Mouse (Mus musculus): Measurements from ENCODE around the gene Gpr132.
"Not testable (repeated sequence)": the region's sequence is repeated elsewhere in the genome, so short reads cannot be mapped to it uniquely, and the experiment has no call there.

Gpr132 gene

GRCm38 (mm10) chr12:112853050-112853729 lies 14.8 kb downstream of the Gpr132 start:
- DNase-seq (ENCODE audit: low spot score), result no peak

GRCm38 (mm10) chr12:112851116-112851515 lies 16.9 kb downstream of the Gpr132 start:
- no peak for DNase-seq (ENCODE audit: low spot score)

- no peak for DNase-seq (ENCODE audit: low spot score)
Observed at GRCm38 (mm10) chr12:112850344-112850743, 17.7 kb downstream of the Gpr132 start.

GRCm38 (mm10) chr12:112849235-112850022 lies 18.6 kb downstream of the Gpr132 start:
- DNase-seq (ENCODE audit: low spot score), result no peak

GRCm38 (mm10) chr12:112847880-112848279 lies 20.1 kb downstream of the Gpr132 start:
- no peak for DNase-seq (ENCODE audit: low spot score)

- DNase-seq (ENCODE audit: low spot score), result peak; percentile 67
Observed at GRCm38 (mm10) chr12:112843803-112844202, 24.2 kb downstream of the Gpr132 start.

GRCm38 (mm10) chr12:112842128-112842527 lies 25.9 kb downstream of the Gpr132 start:
- DNase-seq (ENCODE audit: low spot score), result not testable (repeated sequence)

DNA sequence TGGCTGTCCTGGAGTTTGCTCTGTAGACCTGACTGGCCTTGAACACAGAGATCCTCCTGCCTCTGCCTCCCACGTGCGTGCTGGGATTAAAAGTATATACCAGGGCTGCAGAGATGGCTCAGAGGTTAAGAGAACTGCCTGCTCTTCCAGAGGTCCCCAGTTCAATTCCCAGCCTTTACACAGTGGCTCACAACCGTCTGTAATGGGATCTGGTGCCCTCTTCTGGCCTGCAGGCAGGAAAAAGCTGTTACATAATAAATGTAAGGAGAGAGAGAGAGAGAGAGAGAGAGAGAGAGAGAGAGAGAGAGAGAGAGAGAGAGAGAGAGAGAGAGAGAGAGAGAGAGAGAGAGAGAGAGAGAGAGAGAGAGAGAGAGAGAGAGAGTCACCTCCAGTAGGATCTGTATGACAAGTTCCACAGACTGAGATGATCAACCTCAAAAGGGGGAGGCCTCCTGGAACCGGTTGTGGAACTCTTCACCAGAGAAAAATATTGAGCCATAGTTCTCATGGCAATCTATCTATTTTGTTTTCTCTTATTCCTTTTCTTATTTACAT lies 26.6 kb downstream of the Gpr132 start:
- not testable (repeated sequence) for DNase-seq (ENCODE audit: low spot score)

DNA sequence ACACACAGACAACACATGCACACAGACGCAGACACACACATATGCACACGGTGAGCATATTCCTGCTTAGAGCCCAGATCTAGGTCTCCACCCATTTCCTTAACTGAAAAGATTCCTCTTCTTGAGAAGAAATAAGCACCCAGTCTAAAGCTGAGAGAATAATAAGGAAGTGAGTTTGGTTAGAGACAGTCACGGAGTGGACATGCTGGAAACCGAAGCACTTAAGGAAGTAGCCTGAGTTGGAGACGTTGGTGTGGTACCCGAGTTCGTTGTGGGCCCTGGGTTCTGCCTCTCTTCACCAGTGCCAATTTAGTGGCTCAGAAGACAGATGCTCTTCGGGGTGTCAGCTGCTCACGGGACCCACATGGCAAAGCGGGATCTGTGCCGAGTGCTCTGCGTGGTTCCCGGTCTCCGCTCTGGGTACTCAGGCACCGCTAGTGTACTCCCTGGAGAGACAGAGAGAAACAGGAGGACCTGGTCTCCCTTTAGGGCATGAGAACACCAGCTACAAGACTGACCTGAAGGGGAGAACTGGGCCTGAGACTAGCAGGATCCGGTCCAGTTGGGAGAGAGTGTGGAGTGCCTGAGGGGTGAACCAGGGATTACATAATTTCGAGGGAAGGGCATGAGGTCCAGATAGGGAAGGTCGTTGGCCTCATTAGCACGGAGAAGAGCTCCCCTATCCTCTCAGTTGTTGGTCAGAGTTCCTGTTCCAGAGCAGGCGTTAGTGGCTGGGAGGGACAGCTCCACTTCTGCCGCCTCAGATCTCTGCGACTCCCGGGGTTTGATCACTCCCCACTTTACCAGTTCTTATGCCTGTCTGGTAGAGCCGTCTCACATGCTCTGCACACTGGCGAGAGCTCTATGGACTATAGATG lies 27.6 kb downstream of the Gpr132 start:
- DNase-seq (ENCODE audit: low spot score), result no peak

- no peak for DNase-seq (ENCODE audit: low spot score)
Observed at GRCm38 (mm10) chr12:112835046-112835445, 33.0 kb downstream of the Gpr132 start.

GRCm38 (mm10) chr12:112833527-112833926 lies 34.5 kb downstream of the Gpr132 start:
- DNase-seq (ENCODE audit: low spot score), result no peak

- DNase-seq (ENCODE audit: low spot score), result no peak
Observed at GRCm38 (mm10) chr12:112832411-112832810, 35.6 kb downstream of the Gpr132 start.

DNA sequence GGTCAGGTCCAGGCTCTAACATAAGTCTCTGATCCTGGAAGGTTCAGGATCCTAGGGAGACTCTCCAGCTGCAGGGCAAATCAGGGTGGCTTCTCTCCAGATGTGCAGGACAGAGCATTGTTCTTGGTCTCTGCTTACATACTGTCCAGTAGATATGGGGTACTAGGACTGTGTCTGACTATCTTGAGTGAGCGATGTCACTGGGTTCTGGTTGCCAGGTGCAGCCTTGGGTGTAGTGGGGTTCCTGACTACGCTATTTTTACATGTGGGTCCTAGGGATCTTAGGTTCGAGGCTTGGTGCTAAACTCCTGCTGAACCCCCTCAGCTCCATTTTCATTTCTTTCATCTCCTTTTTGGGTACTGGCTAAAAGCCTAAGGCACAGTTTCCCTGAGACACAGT lies 37.5 kb downstream of the Gpr132 start:
- no peak for DNase-seq (ENCODE audit: low spot score)

DNA sequence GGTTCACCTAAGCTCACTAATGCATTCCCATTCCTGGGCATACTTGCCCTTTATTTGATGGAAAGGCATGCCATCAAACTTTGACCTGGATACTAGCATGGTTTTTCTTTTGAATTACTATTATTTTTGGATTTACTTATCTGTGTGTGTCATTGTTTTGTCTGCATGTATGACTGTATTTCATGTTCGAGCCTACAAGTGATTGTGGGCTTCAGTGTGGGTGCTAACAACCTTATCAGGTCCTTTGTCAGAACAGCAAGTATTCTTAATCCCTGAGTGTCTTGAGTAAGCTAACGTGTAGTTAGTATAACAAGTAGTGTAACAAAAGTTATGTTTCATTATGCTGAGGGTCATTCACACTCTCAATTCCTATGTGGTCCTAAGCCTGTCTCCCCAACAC lies 37.9 kb downstream of the Gpr132 start:
- DNase-seq (ENCODE audit: low spot score), result no peak

- DNase-seq (ENCODE audit: low spot score), result peak; percentile 99
Observed at GRCm38 (mm10) chr12:112829244-112829864, 38.7 kb downstream of the Gpr132 start, which contains the start of gene Cdca4. TSS of gene Cdca4 (minus strand) at chr12:112829423.

- DNase-seq (ENCODE audit: low spot score), result no peak
Observed at GRCm38 (mm10) chr12:112828501-112829243, 39.4 kb downstream of the Gpr132 start.

GRCm38 (mm10) chr12:112825901-112826300 lies 42.1 kb downstream of the Gpr132 start:
- no peak for DNase-seq (ENCODE audit: low spot score)

GRCm38 (mm10) chr12:112823221-112823620 lies 44.8 kb downstream of the Gpr132 start:
- DNase-seq (ENCODE audit: low spot score), result no peak

DNA sequence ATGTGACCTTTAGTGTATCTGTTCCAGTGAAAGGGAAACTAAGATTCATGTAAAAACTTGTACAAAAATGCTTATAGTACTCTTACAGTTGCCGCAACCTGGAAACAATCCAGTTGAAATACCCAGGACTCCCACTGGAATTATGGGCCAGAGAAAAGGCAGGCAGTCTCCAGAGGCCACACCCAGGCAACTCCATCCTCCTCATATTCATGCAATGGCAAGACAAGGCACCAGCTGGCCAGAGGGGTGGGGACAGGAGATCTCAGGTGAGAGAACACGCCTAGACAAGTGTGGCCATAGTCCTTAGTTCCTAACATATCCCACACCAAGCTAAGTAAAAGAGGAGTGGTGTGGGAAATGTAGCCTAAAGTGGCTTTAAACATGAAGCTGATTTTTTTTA lies 45.4 kb downstream of the Gpr132 start:
- DNase-seq (ENCODE audit: low spot score), result no peak

DNA sequence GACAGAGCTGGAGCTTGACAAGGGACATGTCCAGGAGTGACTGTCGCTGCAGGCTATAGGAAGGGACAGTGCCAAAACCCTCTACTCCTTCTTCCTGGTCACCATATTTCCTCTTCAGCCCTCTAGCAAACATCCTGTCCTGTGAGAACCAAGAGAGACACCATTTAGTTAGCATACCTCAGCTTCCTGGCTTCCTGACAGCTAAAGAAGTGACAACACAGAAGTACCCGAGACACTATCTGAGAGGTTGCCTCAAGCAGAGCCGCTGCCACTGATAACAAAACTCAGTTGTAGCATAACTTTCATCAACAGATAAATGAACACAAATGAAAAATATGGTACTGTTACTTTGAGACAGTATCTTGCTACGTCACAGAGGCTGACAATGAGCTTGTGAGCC lies 46.1 kb downstream of the Gpr132 start:
- no peak for DNase-seq (ENCODE audit: low spot score)

DNA sequence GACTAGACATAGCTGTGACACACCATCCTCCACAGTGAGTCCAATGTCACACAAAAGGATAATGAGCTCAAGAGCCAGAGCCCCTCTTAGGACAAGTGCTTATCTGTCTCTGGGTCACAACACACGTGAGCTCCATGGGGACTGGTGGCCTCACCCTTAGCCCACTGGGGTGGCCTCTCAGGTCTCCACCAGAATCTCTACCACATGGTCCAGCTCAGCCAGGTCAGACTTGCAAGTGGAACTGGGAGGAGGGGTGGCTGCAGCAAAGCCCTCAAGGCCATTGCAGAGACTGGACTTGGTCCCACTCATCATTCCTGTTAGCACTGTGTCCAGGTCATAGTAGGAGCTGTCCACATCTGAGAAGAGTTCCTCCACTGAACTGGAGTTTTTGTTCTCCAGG lies 46.8 kb downstream of the Gpr132 start:
- no peak for DNase-seq (ENCODE audit: low spot score)
